Mouse (Mus musculus) B cell, adult 2 months (primary cell): ENCODE results near the gene Nupr1.

Experiments
- DNase-seq, 2 experiments: peaks; one replicate each; pipeline ENCODE4 v3.0.0; 2022

Gene Nupr1

DNA sequence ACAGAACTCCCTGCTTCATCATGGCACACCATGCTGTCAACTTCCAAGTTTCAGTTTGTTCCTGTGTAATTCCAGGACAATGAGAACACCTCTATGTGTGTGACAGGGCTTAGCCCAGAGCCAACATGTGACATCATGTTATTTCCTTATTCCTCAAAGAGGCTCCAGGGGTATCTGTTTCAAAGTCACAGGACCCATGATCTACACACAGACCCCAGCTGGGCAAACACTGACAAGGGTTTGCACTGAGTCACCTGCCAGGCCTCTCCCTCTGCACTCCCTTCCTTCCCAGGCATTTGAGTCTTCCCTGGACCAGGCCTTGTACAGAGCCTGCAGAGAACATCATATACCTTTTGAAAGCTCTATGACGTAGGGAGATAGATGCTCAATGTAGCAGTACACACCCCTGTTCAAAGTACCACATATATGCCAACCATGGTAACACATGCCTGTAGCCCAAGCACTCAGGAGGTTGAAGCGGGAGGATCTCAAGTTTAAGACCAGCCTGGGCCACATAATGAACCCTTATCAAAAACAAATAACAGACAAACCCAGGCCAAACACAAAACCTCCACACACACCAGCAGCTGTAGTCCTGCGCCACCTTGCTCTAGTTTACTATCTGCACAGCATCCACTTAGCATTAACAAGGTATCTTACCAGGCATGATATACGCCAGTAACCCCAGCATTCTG, at the start of gene Nupr1:
TSS of gene Nupr1 (minus strand) at position 38 of the 695 bp plus-strand sequence.
- DNase-seq, result no peak

GRCm38 (mm10) chr7:126679683-126680082, 49.0 kb upstream of the Nupr1 start:
- DNase-seq, result no peak

DNA sequence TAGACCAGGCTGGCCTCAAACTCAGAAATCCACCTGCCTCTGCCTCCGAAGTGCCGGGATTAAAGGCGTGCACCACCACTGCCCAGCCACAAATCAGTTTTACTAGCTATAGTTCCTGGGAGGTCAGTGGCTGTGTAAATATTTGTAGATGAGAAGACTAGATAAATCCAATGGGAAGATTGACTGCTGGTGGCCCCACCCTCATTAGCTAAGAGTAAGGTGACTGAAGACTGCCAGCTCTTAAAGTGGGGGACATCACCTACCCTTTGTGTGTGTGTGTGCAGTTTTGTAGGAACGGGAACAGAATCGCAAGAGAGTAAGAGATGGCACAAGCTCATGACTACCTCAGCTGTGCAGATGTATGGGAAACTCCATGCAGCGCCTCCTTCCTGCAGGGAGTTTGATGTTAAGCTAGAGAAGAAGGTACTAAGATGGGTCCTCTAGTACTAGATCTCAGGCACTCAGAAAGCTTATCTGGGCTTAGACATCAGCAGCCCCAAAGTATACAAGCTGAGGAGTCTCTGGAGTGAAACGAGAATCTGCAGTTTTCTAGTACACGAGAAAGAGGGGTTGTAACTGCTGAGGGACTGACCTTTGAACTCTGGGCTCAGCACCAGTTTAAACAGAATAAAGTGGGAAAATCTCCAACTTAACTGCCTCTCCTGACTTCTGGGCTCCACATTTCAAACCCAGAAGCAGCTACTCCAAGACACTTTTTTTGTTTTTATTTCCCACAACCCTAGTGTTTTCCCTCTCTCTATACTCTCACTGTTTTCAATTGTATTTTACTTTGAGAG, 48.1 kb upstream of the Nupr1 start:
- no peak for DNase-seq

GRCm38 (mm10) chr7:126676631-126677220, 46.1 kb upstream of the Nupr1 start:
- DNase-seq, result no peak

GRCm38 (mm10) chr7:126676207-126676606, 45.5 kb upstream of the Nupr1 start, which contains the start of gene Sult1a1:
TSS of gene Sult1a1 (minus strand) at chr7:126676432.
- no peak for DNase-seq

DNA sequence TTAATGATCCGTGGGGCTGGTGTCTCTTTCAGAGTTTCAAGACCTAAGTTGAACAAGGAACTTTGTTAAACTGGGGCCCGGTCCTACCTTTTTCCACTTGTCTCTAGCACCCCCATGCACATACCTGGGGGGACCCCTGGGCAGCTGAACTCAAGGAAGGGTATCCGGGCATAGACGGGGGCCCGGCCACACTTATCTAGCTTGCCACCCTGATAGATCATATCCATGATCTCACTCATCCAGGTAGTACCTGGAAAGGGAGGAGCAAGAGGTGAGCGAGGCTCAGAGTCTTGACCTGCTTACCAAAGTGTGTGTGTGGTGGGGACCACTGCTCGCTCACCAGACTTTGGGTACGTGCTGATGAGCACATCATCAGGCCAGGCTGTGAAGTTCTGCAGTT, 44.4 kb upstream of the Nupr1 start:
- no peak for DNase-seq

GRCm38 (mm10) chr7:126672111-126672510, 41.5 kb upstream of the Nupr1 start:
- no peak for DNase-seq

- DNase-seq, result no peak
Observed at GRCm38 (mm10) chr7:126670152-126670551, 39.5 kb upstream of the Nupr1 start.

DNA sequence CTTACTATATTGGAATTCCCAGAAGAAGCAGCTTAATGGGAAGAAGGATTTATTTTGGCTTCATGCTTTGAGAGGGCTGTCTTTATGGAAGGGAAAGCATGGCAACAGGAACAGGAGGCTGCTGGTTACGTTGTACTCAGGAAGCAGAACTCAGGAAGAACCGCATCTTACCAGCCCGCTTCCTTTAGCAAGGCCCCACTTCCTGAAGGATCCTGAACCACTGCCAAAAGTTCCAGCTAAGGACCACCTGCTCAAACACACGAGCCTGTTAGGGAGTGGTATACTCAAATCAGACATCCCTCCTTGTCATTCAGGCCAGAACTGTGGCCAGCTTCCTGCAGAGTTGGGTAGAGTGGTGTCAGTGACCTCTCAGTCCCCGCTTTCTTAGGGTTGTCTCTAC, 37.8 kb upstream of the Nupr1 start:
- no peak for DNase-seq

GRCm38 (mm10) chr7:126667495-126668090, 36.9 kb upstream of the Nupr1 start:
- no peak for DNase-seq

- DNase-seq, result no peak
Observed at GRCm38 (mm10) chr7:126665269-126665668, 34.6 kb upstream of the Nupr1 start.

DNA sequence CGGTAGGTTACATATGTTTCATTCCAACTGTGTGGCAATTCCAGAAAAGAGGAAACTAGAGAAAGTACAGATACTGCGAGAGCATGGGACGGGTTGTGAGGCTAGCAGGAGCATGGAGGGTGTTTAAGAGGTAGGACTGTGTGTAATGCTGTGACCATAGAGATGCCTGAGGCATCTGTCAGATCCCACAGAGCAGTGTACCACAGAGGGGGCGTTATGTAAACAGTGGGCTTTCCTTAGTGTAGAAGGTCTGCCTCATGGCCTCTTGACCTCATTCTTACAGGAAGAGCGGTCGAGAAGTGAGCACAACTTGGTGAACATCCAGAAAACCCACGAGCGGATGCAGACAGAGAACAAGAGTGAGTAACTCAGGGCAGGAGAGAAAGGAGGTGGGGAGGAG, 33.0 kb upstream of the Nupr1 start:
- DNase-seq, result no peak

DNA sequence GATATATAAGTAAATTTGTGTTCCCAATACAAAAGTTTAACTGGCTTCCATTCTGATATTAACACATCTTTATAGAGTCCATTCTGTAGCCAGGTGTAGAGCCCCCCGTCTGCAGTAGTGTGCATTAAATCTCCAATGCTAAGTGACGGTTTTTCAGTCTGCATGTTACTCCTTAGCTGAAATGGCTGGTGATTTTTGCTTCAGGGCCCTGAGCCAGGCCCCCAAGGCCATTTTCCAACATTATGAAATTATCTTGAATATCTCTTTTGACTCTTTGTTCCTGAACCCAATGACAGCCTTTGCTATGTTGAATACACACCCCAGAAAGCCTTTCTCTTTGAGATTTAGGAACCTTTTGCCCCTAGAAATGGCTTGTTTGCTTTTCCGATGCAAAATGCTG, 29.1 kb upstream of the Nupr1 start:
- DNase-seq, result no peak

- no peak for DNase-seq
Observed at GRCm38 (mm10) chr7:126657522-126657921, 26.9 kb upstream of the Nupr1 start.

DNA sequence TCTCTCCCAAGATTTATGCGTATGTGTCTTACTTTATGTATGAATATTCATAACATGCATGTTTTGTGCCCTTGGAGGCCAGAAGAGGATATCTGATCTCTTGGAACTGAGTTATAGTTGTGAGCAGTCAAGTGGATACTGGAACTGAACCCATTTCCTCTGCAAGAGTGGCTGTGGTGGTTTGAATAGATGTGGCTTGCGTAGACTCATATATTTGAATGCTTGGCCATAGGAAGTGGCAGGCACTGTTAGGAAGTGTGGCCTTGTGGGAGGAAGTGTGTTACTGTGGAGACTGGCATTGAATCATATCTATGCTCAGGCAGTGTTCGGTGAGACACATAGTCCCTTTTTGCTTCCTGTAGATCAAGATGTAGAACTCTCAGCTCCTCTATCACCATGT, 25.0 kb upstream of the Nupr1 start:
- DNase-seq, result peak; percentile 43 to 55

DNA sequence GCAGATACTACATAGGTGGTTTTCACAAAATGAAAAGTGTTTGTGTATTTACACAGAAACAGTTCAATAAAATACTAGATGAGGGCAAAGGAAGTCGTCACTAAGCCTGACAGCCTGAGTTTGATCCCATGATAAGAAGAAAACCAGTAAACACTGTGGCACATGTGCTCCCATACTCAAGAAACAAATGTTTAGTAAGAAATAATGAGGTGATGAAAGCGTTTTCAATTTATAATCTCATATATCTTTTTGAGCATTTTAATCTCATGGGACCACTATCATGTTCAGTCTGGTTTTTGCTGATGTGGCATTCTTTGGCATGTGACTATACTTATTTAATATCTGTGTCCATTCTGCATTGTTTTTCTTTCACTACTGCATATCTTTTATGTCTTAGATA, 23.3 kb upstream of the Nupr1 start:
- no peak for DNase-seq

GRCm38 (mm10) chr7:126650852-126651251, 20.2 kb upstream of the Nupr1 start:
- DNase-seq, result no peak

GRCm38 (mm10) chr7:126649231-126650051, 18.8 kb upstream of the Nupr1 start, which contains the start of gene Sgf29:
TSS of gene Sgf29 (plus strand) at chr7:126649309.
- DNase-seq, result peak; percentile 94 to 96

DNA sequence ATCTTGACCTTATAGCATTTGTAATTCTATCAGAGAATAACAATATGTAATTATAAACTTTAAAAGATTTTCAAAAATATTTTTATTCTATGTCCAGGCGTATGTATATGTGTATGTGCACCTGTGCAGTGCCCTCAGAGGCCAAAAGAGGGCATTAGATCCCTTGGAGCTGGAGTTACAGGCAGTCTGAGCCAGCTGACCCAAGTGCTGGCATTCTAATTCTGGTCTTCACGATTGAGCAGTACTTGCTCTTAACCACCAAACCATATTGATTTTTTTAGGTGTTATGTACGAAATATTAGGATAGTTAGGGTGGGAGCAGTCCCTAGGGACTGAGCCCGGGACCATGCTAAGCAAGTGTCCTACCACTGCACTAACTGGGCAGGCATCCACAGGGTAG, 17.8 kb upstream of the Nupr1 start:
- peak; percentile 9 to 16 for DNase-seq

DNA sequence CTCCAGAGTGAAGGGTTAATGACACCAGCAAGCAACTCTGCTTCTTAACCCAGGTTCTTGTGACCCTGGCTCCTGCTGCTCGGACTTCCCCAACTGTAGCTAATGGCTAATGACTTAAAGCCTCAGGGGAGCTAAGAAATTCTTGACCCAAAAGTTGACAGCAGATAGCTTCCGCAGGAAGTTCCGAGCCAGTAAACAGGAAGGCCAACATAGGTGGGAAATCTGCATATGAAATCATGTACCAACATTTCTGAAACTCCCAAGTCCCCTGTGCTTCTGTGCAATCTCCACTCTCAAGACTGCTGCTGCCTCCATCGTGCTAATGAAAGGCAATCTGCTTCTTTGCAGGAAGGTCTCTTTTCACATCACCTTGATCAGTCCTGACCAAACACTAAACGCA, 15.0 kb upstream of the Nupr1 start:
- peak in 1 of 2 experiments; percentile 2 for DNase-seq

DNA sequence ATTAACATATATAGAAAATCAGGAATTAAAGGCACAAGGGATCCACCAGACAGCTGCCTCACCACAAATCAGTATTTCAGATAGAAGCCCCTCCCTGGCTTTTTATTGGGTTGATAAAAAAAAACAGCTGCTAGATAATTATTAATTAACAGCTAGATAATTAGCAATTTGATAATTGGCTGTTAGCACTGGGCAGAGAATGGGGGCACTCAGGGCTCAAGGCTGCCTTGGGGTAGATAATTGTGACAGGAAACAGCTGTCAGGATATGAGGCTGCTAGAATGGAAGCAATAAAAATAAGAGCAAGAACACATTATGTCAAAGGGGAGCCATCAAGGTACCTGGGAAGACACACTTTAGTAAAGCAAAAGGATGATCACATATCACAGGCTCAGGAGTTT, 14.3 kb upstream of the Nupr1 start:
- DNase-seq, result no peak

GRCm38 (mm10) chr7:126644345-126644744, 13.7 kb upstream of the Nupr1 start:
- no peak for DNase-seq

- peak; percentile 48 to 53 for DNase-seq
Observed at GRCm38 (mm10) chr7:126643244-126643617, 12.6 kb upstream of the Nupr1 start.
